Mouse (Mus musculus) R1 (cell line): ENCODE data around the gene Atad3a.

ENCODE experiments used
- DNase-seq: peaks from one replicate; pipeline ENCODE4 v3.0.0-alpha.2; 2018; ENCODE audit warnings: low read depth, low spot score

The Atad3a gene

GRCm38 (mm10) chr4:155694482-155695401, 66.2 kb downstream of the Atad3a start:
- peak; percentile 79 for DNase-seq

GRCm38 (mm10) chr4:155694111-155694481, 66.8 kb downstream of the Atad3a start, which contains the start of gene Fndc10:
TSS of gene Fndc10 (plus strand) at chr4:155694342.
- peak; percentile 80 for DNase-seq

GRCm38 (mm10) chr4:155692421-155692820, 68.5 kb downstream of the Atad3a start:
- DNase-seq: peak; percentile 62
